Mouse (Mus musculus): ENCODE results near the gene Uba5.

DNA sequence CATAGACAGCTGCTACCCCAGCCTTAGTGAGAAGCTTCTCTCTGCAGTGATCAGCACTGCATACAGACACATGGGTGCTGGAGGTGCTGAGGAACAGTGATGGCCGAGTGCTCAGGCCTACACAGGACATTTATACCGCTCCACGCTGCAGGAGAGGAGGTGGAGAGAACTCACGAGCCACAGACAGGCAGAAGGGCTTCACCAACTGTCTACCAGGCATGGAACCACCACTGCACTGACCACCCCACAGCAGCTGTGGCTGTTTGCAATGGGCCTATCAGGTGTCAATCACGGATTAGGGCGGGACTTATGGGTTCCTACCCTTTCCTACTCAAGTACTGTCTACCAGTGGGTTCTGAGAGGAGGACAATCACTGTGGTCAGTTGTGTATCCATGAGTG is 11.9 kb downstream of the Uba5 start:
- TF ChIP-seq CTCF (IDR thresholded peaks at IDR 0.05; ENCODE audit: low read depth, low read length) = no peak
- TF ChIP-seq POLR2A (IDR thresholded peaks at IDR 0.05; ENCODE audit: extremely low read depth, insufficient read depth, low read length) = no peak
